8 mouse cellular contexts compared by ENCODE assay signal in the genomic region with DNA sequence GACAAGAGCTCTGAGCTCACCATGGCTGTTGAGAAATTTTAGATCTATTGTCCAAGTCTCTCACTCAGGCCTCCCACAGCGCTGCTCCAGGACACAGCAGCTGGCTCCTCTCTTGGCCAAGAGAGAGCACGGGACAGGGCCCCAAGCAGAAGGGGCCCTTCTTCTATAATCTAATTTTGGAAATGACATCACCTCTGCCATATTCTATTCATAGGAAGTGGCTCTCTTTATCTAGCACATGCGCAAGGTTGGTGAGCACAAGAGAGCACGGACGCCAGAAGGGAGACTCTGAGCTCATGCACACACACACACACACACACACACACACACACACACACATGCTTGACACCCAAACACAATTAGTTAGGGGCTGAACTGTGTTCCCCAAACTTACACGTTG. TPM values are rescaled to one million over a fixed set of nuclear protein-coding genes. Genes with fewer than 3 reads are reported as not detected.
DNase-seq lines count a peak whose midpoint lies in the region; ATAC-seq lines count a peak whose summit lies in the region.

No protein-coding gene starts in this region.

- H3K4me2 ChIP-seq in limb, embryonic 13.5 days (replicated peaks), result no peak overlapping the region

- 73% methylated on average over 6 of the region's 6 CpGs for WGBS in limb, embryonic 13.5 days
- 75% methylated on average over 6 of the region's 6 CpGs for WGBS in limb, embryonic 10.5 days

- H3K9ac ChIP-seq in limb, embryonic 13.5 days, result no peak overlapping the region

- no peak overlapping the region for H3K4me3 ChIP-seq in limb, embryonic 13.5 days
- H3K4me3 ChIP-seq in limb, embryonic 10.5 days, result no peak overlapping the region

- no peaks in the 10 kb centered on the region for H3K27me3 ChIP-seq in limb, embryonic 13.5 days
- H3K27me3 ChIP-seq in limb, embryonic 10.5 days (ENCODE audit: low read depth, poor library complexity, severe bottlenecking), result no peaks in the 10 kb centered on the region

- no peaks in the 10 kb centered on the region for H3K36me3 ChIP-seq in limb, embryonic 13.5 days
- no peaks in the 10 kb centered on the region for H3K36me3 ChIP-seq in limb, embryonic 10.5 days

- H3K4me1 ChIP-seq in limb, embryonic 13.5 days, result no peaks in the 10 kb centered on the region
- peaks cover 3% of the 10 kb centered on the region; the same call in 1 of the 2 replicates for H3K4me1 ChIP-seq in limb, embryonic 10.5 days

- DNase-seq in limb, embryonic 10.5 days (ENCODE audit: low spot score), result no peak
- peak; percentile 79 for DNase-seq in cerebellum, adult 9-11 months
- DNase-seq in heart, postnatal 4 days, result peak; percentile 76
- peak; percentile 50 to 83 for DNase-seq in lung, postnatal 4 days
- no peak for DNase-seq in frontal cortex, adult 2 months (ENCODE audit: extremely low spot score in 1 of 2, low spot score in 1 of 2)
- no peak for DNase-seq in layer of hippocampus, postnatal 36 days
- DNase-seq in right cerebral cortex, postnatal 14 days, result no peak

- no peak overlapping the region for H3K27ac ChIP-seq in limb, embryonic 13.5 days
- no peak overlapping the region for H3K27ac ChIP-seq in limb, embryonic 10.5 days

- H3K9me3 ChIP-seq in limb, embryonic 13.5 days, result no peaks in the 10 kb centered on the region
- no peaks in the 10 kb centered on the region for H3K9me3 ChIP-seq in limb, embryonic 10.5 days (replicated peaks)

- peak; percentile 62; the same call in 1 of the 2 replicates for ATAC-seq in limb, embryonic 13.5 days (ENCODE audit: low FRiP score, low read depth)

RNA-seq across cellular contexts. Expression of gene Manba, which starts 31.5 kb away (rescaled TPM):
- polyA plus RNA-seq in limb, embryonic 13.5 days (2015; fragmentation: Nextera tagmentation; extraction: Ambion mirVana), result 5.5 and 5.7 TPM in 2 replicates
- polyA plus RNA-seq in limb, embryonic 10.5 days (2016; fragmentation: Nextera tagmentation; extraction: Ambion mirVana), result 1.9 and 2.5 TPM in 2 replicates
- 10 to 100 TPM; 24.8 to 26.6 TPM for total RNA-seq in heart, postnatal 4 days (2021)
- 5.3 and 5.4 TPM in 2 replicates for polyA plus RNA-seq in frontal cortex, adult 2 months (2012; rRNA removed)
- total RNA-seq in layer of hippocampus, postnatal 36 days (2021), result 1 to 10 TPM; 7.6 to 8.2 TPM

Comparison
In these comparisons a context has a peak if more than half of its experiments do, and no peak if none do; other contexts are left out.
1. DNase-seq: peak in cerebellum, adult 9-11 months (single experiment), heart, postnatal 4 days (single experiment) and lung, postnatal 4 days (2 of 2); none in limb, embryonic 10.5 days (single experiment), frontal cortex, adult 2 months (0 of 2), layer of hippocampus, postnatal 36 days (0 of 2) and right cerebral cortex, postnatal 14 days (single experiment).